Mouse (Mus musculus) hindbrain, embryonic 13.5 days (tissue): ENCODE data around the gene Epb41l3. TPM values are rescaled to one million over a fixed set of nuclear protein-coding genes. Genes with fewer than 3 reads are reported as not detected.

ENCODE experiments used
- ATAC-seq: fragments of 200-750 bp; cut with Nextera tagmentation; 2 replicates; pipeline ENCODE4 v1.8.0; 2017; ENCODE audit warnings: moderate TSS enrichment; ENCODE audit not compliant: low FRiP score
- H3K27ac ChIP-seq: fragments of 300-500 bp; sonication (generic); 2 replicates; pipeline ENCODE4 v1.5.1; 2015; ENCODE audit warnings: inconsistent platforms, mild to moderate bottlenecking, moderate library complexity
- H3K27me3 ChIP-seq: fragments of 300-500 bp; sonication (generic); 2 replicates; pipeline ENCODE4 v1.6.1; 2015; ENCODE audit warnings: mild to moderate bottlenecking, inconsistent platforms
- H3K36me3 ChIP-seq: fragments of 300-500 bp; sonication (generic); 2 replicates; pipeline ENCODE4 v1.6.1; 2015; ENCODE audit warnings: mild to moderate bottlenecking, inconsistent platforms
- H3K4me1 ChIP-seq: fragments of 300-500 bp; sonication (generic); replicated peaks from 2 replicates; pipeline ENCODE4 v1.6.1; 2015; ENCODE audit warnings: inconsistent platforms
- H3K4me2 ChIP-seq: fragments of 300-500 bp; sonication (generic); 2 replicates; pipeline ENCODE4 v1.6.1; 2015; ENCODE audit warnings: inconsistent platforms, mild to moderate bottlenecking, moderate library complexity
- H3K4me3 ChIP-seq: fragments of 300-500 bp; sonication (generic); 2 replicates; pipeline ENCODE4 v1.5.1; 2015; ENCODE audit warnings: mild to moderate bottlenecking, inconsistent platforms
- H3K9ac ChIP-seq: fragments of 300-500 bp; sonication (generic); 2 replicates; pipeline ENCODE4 v1.6.1; 2015; ENCODE audit warnings: mild to moderate bottlenecking, inconsistent platforms
- H3K9me3 ChIP-seq: fragments of 300-500 bp; sonication (generic); 2 replicates; pipeline ENCODE4 v1.6.1; 2016; ENCODE audit warnings: inconsistent platforms
- WGBS: fragments of 180-500 bp; shearing (Covaris S2); methylation state at CpG from one replicate; pipeline ENCODE4 v1.1.7; 2015; 5-methylcytosine and 5-hydroxymethylcytosine counted together
- polyA plus RNA-seq: library from polyadenylated mRNA; unstranded; fragments of >200 nt; fragmentation: Nextera tagmentation; extraction: Ambion mirVana; gene quantifications from 2 replicates; pipeline ENCODE4 v1.2.1, GENCODE M21; 2015

Gene Epb41l3
- polyA plus RNA-seq: 73.3 and 75.4 TPM in 2 replicates

DNA sequence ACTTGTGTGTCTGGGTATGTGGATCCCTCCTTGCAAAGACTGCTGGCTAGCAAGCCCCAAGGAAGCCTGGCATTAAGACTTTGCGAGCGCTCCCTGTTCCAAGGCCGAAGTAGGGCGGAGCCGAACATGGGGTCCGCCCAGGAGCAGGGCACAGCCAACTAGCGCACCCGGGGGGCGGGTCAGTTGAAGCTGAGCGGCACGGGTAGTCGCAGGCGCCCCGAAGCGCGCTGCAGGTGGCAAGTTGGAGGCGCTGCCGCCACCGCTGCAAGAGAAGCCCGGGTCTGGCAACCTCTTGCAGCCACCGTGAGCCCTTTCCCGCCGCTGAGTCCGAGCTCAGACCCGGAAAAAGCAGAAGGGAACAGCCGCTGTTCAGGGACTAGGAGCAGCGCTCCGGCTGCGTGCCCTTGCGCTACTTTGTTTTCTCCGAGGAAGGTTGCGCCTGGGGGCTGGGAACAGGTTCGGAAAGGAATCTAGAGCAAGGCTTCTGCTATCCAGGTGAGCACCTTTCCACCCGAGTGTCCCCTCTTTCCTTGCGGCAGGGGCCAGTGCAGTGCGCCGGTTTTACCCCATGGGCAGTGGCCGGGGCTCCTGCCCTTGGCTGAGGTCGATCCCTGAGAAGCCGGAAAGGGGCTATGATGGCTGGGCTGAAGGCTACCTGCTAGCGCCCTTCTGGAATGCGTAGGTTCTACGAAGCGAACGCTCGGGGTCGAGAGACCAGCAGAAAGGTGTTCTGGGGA lies at the start of gene Epb41l3:
Epb41l3 (plus strand) TSS at position 183 of the 737 bp plus-strand sequence.
- Histone ChIP-seq H3K4me2 (peak within 1 kb of the TSS; percentile 100), H3K4me3 (peak within 1 kb of the TSS; percentile 70), H3K27ac (peak within 1 kb of the TSS; percentile 44), H3K9ac (peak within 1 kb of the TSS; percentile 76), H3K36me3 (no peaks in the 10 kb centered on the region), H3K27me3 (peaks cover 59% of the 10 kb centered on the region), H3K9me3 (no peaks in the 10 kb centered on the region), H3K4me1 (peaks cover 20% of the 10 kb centered on the region)
- ATAC-seq: peak; percentile 90
- under 1% methylated on average over 47 of the region's 47 CpGs for WGBS

DNA sequence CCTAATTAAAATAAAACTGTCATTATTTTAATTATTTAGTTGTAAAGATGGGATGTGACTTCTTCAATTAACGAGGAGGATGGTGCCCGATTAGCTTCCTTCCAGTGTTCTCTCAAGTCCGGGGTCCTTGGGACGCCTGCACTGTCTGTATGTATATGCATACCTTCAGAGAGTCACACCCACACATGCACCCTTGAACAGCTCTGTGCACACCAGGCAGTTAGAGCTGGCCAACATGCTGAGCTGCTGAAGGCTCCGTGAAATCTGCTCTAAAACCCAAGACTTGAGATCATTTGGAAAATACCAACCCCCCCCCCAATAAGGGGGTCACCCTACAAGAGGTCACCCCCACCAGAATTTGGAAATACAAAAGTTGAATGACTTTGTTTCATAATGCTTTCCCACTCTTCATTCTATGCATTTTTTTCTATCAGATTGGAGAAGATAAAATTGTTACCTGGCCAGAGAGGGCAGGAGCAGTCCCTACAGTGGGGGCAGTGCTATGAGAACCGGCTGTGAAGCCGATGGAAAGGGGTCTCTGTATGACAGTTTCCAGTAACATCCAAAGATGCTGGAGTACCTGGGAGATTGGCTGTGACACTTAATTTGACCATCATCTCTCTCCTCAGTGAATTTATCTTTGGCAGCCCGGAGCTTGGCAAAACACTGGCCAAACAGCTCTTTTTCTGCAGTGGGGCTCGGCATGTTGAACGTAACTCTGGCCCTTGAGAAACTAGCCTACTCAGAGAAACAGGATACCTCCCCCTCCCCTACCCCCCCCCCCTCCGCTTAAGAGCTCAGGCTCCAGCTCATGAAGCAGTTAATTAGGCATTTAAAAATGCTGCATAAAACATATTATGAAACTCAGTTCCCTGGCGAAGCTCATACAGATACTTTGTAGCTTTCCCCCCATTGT lies 36.5 kb upstream of the Epb41l3 start:
- Histone ChIP-seq H3K27ac (no peak overlapping the region), H3K36me3 (no peaks in the 10 kb centered on the region), H3K4me1 (no peaks in the 10 kb centered on the region; the same call in 1 of the 2 replicates), H3K27me3 (no peaks in the 10 kb centered on the region), H3K4me2 (no peak overlapping the region), H3K9me3 (no peaks in the 10 kb centered on the region), H3K4me3 (no peak overlapping the region), H3K9ac (no peak overlapping the region)
- ATAC-seq: no peak; the same call in 1 of the 2 replicates
- WGBS: 80% methylated on average over 12 of the region's 12 CpGs

DNA sequence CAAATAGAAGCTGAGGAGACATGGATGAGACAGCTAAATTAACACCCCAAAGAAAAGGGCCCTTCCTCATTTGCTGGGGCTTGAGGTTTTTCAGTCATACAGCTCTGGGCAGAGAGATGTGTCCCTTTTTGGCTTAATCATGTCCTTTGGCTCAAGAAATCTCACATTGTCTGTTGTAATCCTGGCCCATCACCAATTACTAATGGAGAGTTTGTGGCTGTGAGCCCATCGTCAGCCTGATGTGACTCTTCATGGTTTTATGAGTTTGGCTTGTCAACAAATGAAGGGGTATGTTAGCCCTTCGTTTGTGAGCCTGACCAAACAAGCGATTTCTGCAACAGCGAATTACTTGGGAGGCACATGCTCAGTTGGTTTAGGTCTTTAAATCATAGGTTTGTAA lies 34.0 kb upstream of the Epb41l3 start:
- Histone ChIP-seq H3K4me3 (no peak overlapping the region), H3K27ac (no peak overlapping the region), H3K4me2 (no peak overlapping the region), H3K27me3 (no peaks in the 10 kb centered on the region), H3K9ac (no peak overlapping the region), H3K4me1 (no peaks in the 10 kb centered on the region; the same call in 1 of the 2 replicates), H3K36me3 (no peaks in the 10 kb centered on the region), H3K9me3 (no peaks in the 10 kb centered on the region)
- 83% methylated on average over 4 of the region's 4 CpGs for WGBS
- ATAC-seq: no peak

DNA sequence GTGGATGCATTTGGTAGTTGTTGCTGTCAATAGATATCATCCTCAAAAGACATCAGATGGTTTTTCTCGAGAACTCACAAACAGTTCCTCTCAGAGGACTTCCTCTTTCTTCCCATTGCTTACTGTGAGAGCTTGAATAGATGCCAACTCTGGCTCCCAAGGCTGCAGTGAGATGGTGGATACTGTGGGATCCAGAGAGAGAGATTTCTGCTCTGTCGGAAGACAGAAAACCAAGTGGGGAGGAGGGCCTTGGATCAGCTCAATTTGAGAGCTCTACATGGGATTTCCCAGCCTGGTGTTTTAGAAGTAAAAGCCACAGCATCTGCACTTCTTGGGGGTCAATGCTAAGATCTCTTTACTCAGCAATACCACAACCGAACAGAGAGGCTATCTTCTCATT lies 26.7 kb upstream of the Epb41l3 start:
- no peak overlapping the region for H3K4me2 ChIP-seq
- no peaks in the 10 kb centered on the region for H3K9me3 ChIP-seq
- no peaks in the 10 kb centered on the region for H3K4me1 ChIP-seq
- H3K27me3 ChIP-seq: no peaks in the 10 kb centered on the region
- 92% methylated on average over 3 of the region's 3 CpGs for WGBS
- no peak overlapping the region for H3K9ac ChIP-seq
- no peak overlapping the region for H3K4me3 ChIP-seq
- H3K36me3 ChIP-seq: no peaks in the 10 kb centered on the region
- no peak overlapping the region for H3K27ac ChIP-seq
- no peak for ATAC-seq

DNA sequence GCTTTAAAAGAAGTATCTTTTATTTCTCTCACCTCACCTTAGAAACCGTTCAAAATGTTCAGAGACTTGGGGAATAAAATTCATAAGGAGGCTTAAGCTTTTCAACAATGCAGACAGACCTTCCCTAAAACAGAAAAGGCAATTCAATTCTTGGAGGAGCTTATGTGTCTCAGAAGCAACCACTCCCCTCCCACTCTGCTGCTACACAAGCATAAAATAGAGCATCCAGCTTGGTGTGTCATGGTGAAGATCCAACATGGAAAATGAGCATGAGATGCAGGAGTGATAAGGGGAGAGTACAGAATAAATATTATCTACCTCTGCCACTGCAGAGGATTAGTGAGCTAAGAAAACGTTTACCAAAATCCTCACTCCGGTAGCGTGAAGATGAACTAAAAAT lies 21.5 kb upstream of the Epb41l3 start:
- Histone ChIP-seq H3K9ac (no peak overlapping the region), H3K4me3 (no peak overlapping the region), H3K27me3 (no peaks in the 10 kb centered on the region), H3K36me3 (no peaks in the 10 kb centered on the region), H3K4me1 (no peaks in the 10 kb centered on the region), H3K4me2 (no peak overlapping the region), H3K9me3 (no peaks in the 10 kb centered on the region), H3K27ac (no peak overlapping the region)
- 91% methylated on average over 4 of the region's 4 CpGs for whole genome bisulfite sequencing
- no peak for ATAC-seq

DNA sequence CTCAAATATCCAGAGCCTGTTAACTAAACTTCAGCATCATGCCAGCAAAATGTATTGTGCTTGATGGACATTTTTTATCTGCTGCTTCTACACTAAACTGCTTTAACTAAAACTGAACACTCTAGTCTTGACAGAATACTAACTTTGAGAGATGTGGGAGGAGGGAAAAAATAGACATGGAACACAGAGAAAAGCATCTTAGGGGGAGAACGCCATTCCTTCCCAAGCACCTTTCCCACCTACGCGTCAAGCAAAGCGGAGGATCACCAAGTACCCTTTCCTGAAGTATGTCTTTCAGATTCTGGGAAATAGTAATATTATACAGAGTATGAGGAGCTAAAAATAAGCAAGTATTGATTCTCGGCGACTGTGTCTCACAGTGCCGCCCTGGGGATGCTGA lies 15.7 kb upstream of the Epb41l3 start:
- no peak for ATAC-seq
- no peaks in the 10 kb centered on the region for H3K27me3 ChIP-seq
- no peaks in the 10 kb centered on the region for H3K9me3 ChIP-seq
- H3K9ac ChIP-seq: no peak overlapping the region
- no peaks in the 10 kb centered on the region for H3K4me1 ChIP-seq
- H3K4me3 ChIP-seq: no peak overlapping the region
- no peak overlapping the region for H3K4me2 ChIP-seq
- WGBS: 93% methylated on average over 7 of the region's 7 CpGs
- no peaks in the 10 kb centered on the region for H3K36me3 ChIP-seq
- no peak overlapping the region for H3K27ac ChIP-seq

DNA sequence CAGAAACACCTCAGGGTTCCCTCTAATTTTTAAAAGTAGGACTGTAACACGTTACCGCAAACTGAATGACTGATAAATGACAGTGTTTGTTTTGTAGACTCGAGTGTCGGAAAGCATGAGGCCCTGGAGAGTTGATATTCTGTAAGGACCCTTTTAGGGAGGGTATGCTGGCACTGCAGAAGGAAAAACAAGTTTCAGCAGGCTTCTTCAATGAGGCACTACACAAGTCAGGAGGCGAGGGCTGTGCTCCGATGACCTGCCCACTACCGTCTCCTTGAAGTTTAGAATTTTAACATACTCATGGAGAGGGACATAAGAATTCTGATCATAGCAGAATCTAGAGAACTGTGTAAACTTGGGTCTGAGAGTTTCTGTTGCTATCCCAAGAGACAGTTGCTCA lies 15.1 kb upstream of the Epb41l3 start:
- no peak overlapping the region for H3K9ac ChIP-seq
- H3K27me3 ChIP-seq: no peaks in the 10 kb centered on the region
- WGBS: 91% methylated on average over 7 of the region's 7 CpGs
- no peaks in the 10 kb centered on the region for H3K9me3 ChIP-seq
- H3K27ac ChIP-seq: no peak overlapping the region
- H3K4me3 ChIP-seq: no peak overlapping the region
- H3K36me3 ChIP-seq: no peaks in the 10 kb centered on the region
- no peaks in the 10 kb centered on the region for H3K4me1 ChIP-seq
- H3K4me2 ChIP-seq: no peak overlapping the region
- ATAC-seq: no peak

DNA sequence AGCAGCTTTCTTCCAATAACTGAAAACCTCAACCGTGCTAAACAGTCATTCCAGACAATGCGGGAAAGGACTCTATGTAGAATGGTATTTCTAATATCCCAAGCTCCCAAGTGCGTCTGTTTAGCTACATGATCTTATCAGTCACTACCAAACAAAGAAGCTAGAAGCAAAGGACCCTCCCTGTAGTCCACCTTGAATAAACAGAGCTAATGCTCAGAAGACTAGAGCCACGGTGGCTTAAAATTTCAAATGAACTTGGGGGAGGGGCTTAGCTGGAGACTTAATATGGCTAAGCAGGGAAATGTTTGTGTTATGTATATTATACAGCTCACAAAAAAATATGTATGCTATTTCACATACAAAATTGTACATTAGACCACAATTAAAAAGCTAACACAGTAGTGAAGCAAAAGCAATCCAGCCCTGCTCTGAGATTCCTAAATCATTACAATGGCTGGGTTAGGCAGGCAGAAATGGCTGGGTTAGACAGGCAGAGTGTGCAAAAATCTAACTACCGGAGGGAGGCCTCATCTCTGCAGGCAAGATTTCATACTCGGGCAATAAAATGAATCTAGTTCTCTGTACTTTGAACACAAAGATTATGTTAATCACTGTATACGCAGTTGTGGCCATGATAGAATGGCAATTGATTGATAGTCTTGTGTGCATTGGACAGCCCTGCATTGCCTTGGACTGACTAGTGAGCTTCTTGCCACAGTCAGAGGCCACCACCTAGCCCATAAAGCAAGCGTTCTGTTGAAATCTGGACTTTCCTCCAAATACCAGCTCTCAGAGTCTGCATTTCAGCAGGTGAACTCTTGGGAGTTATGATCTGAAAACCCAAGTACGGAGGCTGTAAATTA lies 13.4 kb upstream of the Epb41l3 start:
- H3K36me3 ChIP-seq: no peaks in the 10 kb centered on the region
- H3K4me1 ChIP-seq: no peaks in the 10 kb centered on the region
- no peak overlapping the region for H3K9ac ChIP-seq
- H3K27me3 ChIP-seq: no peaks in the 10 kb centered on the region
- H3K4me2 ChIP-seq: no peak overlapping the region
- WGBS: 67% methylated on average over 9 of the region's 9 CpGs
- H3K27ac ChIP-seq: no peak overlapping the region; the same call in 1 of the 2 replicates
- H3K4me3 ChIP-seq: no peak overlapping the region
- no peaks in the 10 kb centered on the region for H3K9me3 ChIP-seq
- ATAC-seq: peak; percentile 49; the same call in 1 of the 2 replicates

DNA sequence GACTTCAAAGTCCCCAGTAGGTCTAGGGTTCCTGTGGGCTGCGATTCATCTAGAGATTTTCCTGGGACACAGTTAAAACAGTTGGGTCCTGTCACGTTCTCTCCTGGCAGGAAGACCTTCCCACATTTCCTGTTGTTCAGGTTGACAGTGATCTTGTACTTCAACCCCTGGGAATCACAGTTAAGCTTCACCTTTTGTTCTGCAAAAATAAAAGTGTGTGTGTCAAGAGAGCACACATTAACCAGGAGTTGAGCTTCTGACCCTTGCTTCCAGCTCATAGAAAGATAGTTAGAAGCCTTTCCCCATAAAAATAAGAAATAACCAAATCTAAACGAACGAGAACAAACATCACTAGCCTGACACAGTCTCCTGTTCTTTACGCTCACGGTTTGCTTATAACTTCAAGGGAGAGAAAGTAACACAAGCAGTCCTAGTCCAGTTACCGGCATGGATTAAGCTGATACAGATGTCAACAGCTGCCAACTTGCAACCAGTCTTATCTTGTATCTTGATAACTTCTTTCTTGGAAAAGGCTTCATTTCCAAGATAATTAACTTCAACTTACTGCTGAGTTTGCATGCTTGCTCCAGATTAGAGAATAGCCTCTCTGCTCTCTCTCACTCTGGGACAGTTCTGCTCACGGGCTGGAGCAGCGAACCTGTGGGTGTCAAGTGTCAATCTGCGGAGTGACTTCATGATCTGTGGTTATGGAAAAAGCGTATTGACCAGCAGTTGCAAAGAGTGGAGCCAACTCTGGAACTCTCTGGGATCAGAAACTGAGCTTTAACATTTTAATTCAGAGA lies 7.3 kb upstream of the Epb41l3 start:
- no peak overlapping the region for H3K27ac ChIP-seq
- H3K27me3 ChIP-seq: peaks cover under 1% of the 10 kb centered on the region; the same call in 1 of the 2 replicates
- no peaks in the 10 kb centered on the region for H3K36me3 ChIP-seq
- H3K9ac ChIP-seq: no peak overlapping the region
- H3K4me3 ChIP-seq: no peak overlapping the region
- 83% methylated on average over 11 of the region's 11 CpGs for WGBS
- no peak for ATAC-seq
- no peaks in the 10 kb centered on the region for H3K9me3 ChIP-seq
- no peak overlapping the region for H3K4me2 ChIP-seq
- no peaks in the 10 kb centered on the region for H3K4me1 ChIP-seq

DNA sequence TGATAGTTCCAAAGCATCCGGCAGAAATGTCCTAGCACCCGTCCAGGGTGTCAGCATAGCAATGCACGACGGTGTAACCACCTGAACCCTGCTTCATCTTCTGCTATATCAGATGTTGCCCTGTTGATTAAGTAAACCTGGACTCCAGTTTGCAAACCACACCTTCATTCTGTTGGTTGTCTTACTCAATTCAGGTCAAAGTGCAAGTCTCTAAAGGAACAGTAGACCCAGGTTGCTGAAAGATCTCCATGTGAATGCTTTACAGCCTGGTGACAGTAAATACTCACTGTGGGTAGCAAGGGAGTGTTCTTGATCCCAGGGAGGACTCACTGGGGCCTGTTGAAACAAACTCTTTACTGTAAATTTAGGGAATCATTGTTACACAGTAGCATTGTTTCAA lies 1.4 kb upstream of the Epb41l3 start:
- Histone ChIP-seq H3K4me2 (no peak overlapping the region), H3K27me3 (peaks cover 55% of the 10 kb centered on the region), H3K27ac (no peak overlapping the region), H3K4me3 (no peak overlapping the region), H3K9me3 (no peaks in the 10 kb centered on the region), H3K36me3 (no peaks in the 10 kb centered on the region), H3K4me1 (peaks cover 20% of the 10 kb centered on the region), H3K9ac (no peak overlapping the region)
- no peak for ATAC-seq
- 81% methylated on average over 4 of the region's 4 CpGs for WGBS

DNA sequence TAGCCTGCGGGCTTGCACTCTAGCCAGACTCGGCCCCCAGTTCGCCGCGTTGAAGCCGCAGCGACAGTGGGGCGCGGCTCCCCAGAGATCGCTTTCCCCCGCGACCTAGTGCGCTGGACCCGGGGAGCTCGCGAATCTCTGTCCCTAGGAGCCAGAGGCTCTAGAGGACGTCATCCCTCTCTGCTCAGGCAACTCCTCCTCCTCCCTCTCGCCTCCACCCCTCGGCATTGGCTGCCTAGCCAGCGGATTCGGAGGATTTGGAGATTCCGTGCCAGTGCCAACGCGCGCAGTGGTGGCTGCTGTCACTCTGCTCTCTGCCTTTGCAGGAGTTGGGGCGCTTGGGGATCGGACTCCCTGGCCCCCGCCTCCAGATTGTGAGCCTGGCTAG lies 749 bp downstream of the Epb41l3 start:
- under 1% methylated on average over 28 of the region's 28 CpGs for WGBS
- Histone ChIP-seq H3K27ac (peak overlapping the region; percentile 44), H3K4me1 (peaks cover 20% of the 10 kb centered on the region), H3K36me3 (no peaks in the 10 kb centered on the region), H3K9ac (peak overlapping the region; percentile 76), H3K9me3 (no peaks in the 10 kb centered on the region), H3K27me3 (peaks cover 59% of the 10 kb centered on the region), H3K4me3 (peak overlapping the region; percentile 70), H3K4me2 (peak overlapping the region; percentile 100)
- peak; percentile 79 for ATAC-seq
